Mouse (Mus musculus) hindbrain, postnatal 0 days (tissue): ENCODE data around the gene Tmem151b. TPM values are rescaled to one million over a fixed set of nuclear protein-coding genes. Genes with fewer than 3 reads are reported as not detected.

Experiments used
- ATAC-seq: fragments of 200-750 bp; cut with Nextera tagmentation; 2 replicates; pipeline ENCODE4 v1.8.0; 2017; ENCODE audit warnings: mild to moderate bottlenecking, moderate TSS enrichment, moderate library complexity
- DNase-seq: peaks from one replicate; pipeline ENCODE4 v3.0.0-alpha.2; 2015; ENCODE audit warnings: low spot score
- H3K27ac ChIP-seq: fragments of 300-500 bp; sonication (generic); 2 replicates; pipeline ENCODE4 v1.5.1; 2014; ENCODE audit warnings: mild to moderate bottlenecking
- H3K27me3 ChIP-seq: fragments of 300-500 bp; sonication (generic); 2 replicates; pipeline ENCODE4 v1.6.1; 2014; ENCODE audit warnings: low read length, mixed read lengths; ENCODE audit not compliant: insufficient read depth
- H3K36me3 ChIP-seq: fragments of 300-500 bp; sonication (generic); 2 replicates; pipeline ENCODE4 v1.6.1; 2014; ENCODE audit warnings: low read length, mixed read lengths; ENCODE audit not compliant: insufficient read depth
- H3K4me1 ChIP-seq: fragments of 300-500 bp; sonication (generic); 2 replicates; pipeline ENCODE4 v1.6.1; 2014; ENCODE audit warnings: antibody characterized with exemption, low read length, mixed read lengths; ENCODE audit not compliant: insufficient read depth
- H3K4me2 ChIP-seq: fragments of 300-500 bp; sonication (generic); 2 replicates; pipeline ENCODE4 v1.6.1; 2014; ENCODE audit warnings: low read depth, mild to moderate bottlenecking, low read length, moderate library complexity, mixed read lengths
- H3K4me3 ChIP-seq: fragments of 300-500 bp; sonication (generic); 2 replicates; pipeline ENCODE4 v1.5.1; 2014; ENCODE audit warnings: low read length
- H3K9ac ChIP-seq: fragments of 300-500 bp; sonication (generic); replicated peaks from 2 replicates; pipeline ENCODE4 v1.6.1; 2014; ENCODE audit warnings: mild to moderate bottlenecking, low read length, moderate library complexity, mixed read lengths
- H3K9me3 ChIP-seq: fragments of 300-500 bp; sonication (generic); 2 replicates; pipeline ENCODE4 v1.6.1; 2016; ENCODE audit warnings: low read length, mixed read lengths
- CTCF ChIP-seq: IDR thresholded peaks from 2 replicates; pipeline ENCODE4 v1.5.1; 2016; ENCODE audit warnings: antibody characterized with exemption, control low read depth, low read depth
- WGBS: fragments of 180-500 bp; shearing (Covaris S2); extraction: QIAGEN DNeasy Blood & Tissue Kit; methylation state at CpG from one replicate; pipeline ENCODE4 v1.1.7; 2014; 5-methylcytosine and 5-hydroxymethylcytosine counted together
- polyA plus RNA-seq: library from polyadenylated mRNA; unstranded; fragments of >200 nt; fragmentation: Nextera tagmentation; extraction: Ambion mirVana; gene quantifications from 2 replicates; pipeline ENCODE4 v1.2.1, GENCODE M21; 2015
- total RNA-seq: library from RNA; depleted of rRNA; stranded (reverse); fragments of >200 nt; gene quantifications from 2 replicates; pipeline ENCODE4 v1.2.3, GENCODE M21; 2014

The Tmem151b gene
- total and polyA plus RNA-seq, 2 experiments from 2014 or later = 29.8 to 114 TPM

- no peaks in the 10 kb centered on the region for H3K9me3 ChIP-seq
- ATAC-seq (peak; percentile 56; the same call in 1 of the 2 replicates), DNase-seq (peak; percentile 63)
- 32% methylated on average over 4 of the region's 4 CpGs for WGBS
- H3K4me3 ChIP-seq = no peak overlapping the region
- no peak overlapping the region for H3K4me2 ChIP-seq
- peak overlapping the region; percentile 65; the same call in 1 of the 2 replicates for H3K27ac ChIP-seq
- peaks cover 11% of the 10 kb centered on the region for H3K4me1 ChIP-seq
- TF ChIP-seq CTCF = no peak
- H3K36me3 ChIP-seq = no peaks in the 10 kb centered on the region
- H3K9ac ChIP-seq = no peak overlapping the region
- no peaks in the 10 kb centered on the region for H3K27me3 ChIP-seq
Measured at GRCm38 (mm10) chr17:45524961-45525360, 24.5 kb downstream of the Tmem151b start.

GRCm38 (mm10) chr17:45523263-45523662 lies 26.2 kb downstream of the Tmem151b start, which contains the start of gene Tcte1:
Gene Tcte1, plus strand, starts transcription at chr17:45523434.
- Histone ChIP-seq H3K9me3 (no peaks in the 10 kb centered on the region), H3K4me1 (peaks cover 11% of the 10 kb centered on the region), H3K4me2 (peak within 1 kb of the TSS; percentile 65), H3K27ac (peak within 1 kb of the TSS; percentile 36), H3K9ac (peak within 1 kb of the TSS; percentile 45), H3K36me3 (no peaks in the 10 kb centered on the region), H3K27me3 (no peaks in the 10 kb centered on the region), H3K4me3 (peak within 1 kb of the TSS; percentile 32)
- under 1% methylated on average over 21 of the region's 21 CpGs for WGBS
- ATAC-seq (peak; percentile 61), DNase-seq (peak; percentile 79)
- peak; percentile 21; the same call in 1 of the 2 replicates for TF ChIP-seq CTCF

GRCm38 (mm10) chr17:45520136-45520535 lies 29.3 kb downstream of the Tmem151b start:
- Histone ChIP-seq H3K4me1 (peaks cover 11% of the 10 kb centered on the region), H3K4me3 (no peak overlapping the region), H3K4me2 (no peak overlapping the region), H3K36me3 (peaks cover 3% of the 10 kb centered on the region; the same call in 1 of the 2 replicates), H3K9me3 (no peaks in the 10 kb centered on the region), H3K9ac (no peak overlapping the region), H3K27ac (peak overlapping the region; percentile 74; the same call in 1 of the 2 replicates), H3K27me3 (no peaks in the 10 kb centered on the region)
- no peak for TF ChIP-seq CTCF
- ATAC-seq (no peak), DNase-seq (no peak)
- 82% methylated on average over 11 of the region's 11 CpGs for WGBS

- Histone ChIP-seq H3K9ac (no peak overlapping the region), H3K36me3 (peaks cover 3% of the 10 kb centered on the region; the same call in 1 of the 2 replicates), H3K9me3 (no peaks in the 10 kb centered on the region), H3K4me1 (peaks cover 11% of the 10 kb centered on the region), H3K27ac (peak overlapping the region; percentile 74), H3K4me3 (no peak overlapping the region), H3K27me3 (no peaks in the 10 kb centered on the region), H3K4me2 (no peak overlapping the region)
- 74% methylated on average over 12 of the region's 12 CpGs for WGBS
- no peak for TF ChIP-seq CTCF
- ATAC-seq (peak; percentile 52), DNase-seq (peak; percentile 75)
Measured at GRCm38 (mm10) chr17:45518766-45519475, 30.6 kb downstream of the Tmem151b start.

- DNase-seq = no peak
- no peak for TF ChIP-seq CTCF
- peaks cover 3% of the 10 kb centered on the region; the same call in 1 of the 2 replicates for H3K36me3 ChIP-seq
- H3K9me3 ChIP-seq = no peaks in the 10 kb centered on the region
- H3K9ac ChIP-seq = no peak overlapping the region
- ATAC-seq = no peak
- H3K27me3 ChIP-seq = no peaks in the 10 kb centered on the region
- H3K4me1 ChIP-seq = peaks cover 6% of the 10 kb centered on the region
- H3K27ac ChIP-seq = 0 out of 2 replicates have a peak overlapping the region, but pooled peaks have one; percentile 74
- no peak overlapping the region for H3K4me2 ChIP-seq
- 92% methylated on average over 28 of the region's 28 CpGs for WGBS
- no peak overlapping the region for H3K4me3 ChIP-seq
Measured at GRCm38 (mm10) chr17:45517549-45518215, 31.8 kb downstream of the Tmem151b start.

GRCm38 (mm10) chr17:45517135-45517534 lies 32.3 kb downstream of the Tmem151b start:
- no peak for DNase-seq
- H3K27me3 ChIP-seq = no peaks in the 10 kb centered on the region
- no peak for ATAC-seq
- no peak for TF ChIP-seq CTCF
- no peak overlapping the region for H3K4me3 ChIP-seq
- H3K4me1 ChIP-seq = peaks cover under 1% of the 10 kb centered on the region; the same call in 1 of the 2 replicates
- peaks cover 3% of the 10 kb centered on the region; the same call in 1 of the 2 replicates for H3K36me3 ChIP-seq
- no peak overlapping the region for H3K4me2 ChIP-seq
- no peaks in the 10 kb centered on the region for H3K9me3 ChIP-seq
- WGBS = 91% methylated on average over 21 of the region's 21 CpGs
- H3K27ac ChIP-seq = no peak overlapping the region
- H3K9ac ChIP-seq = no peak overlapping the region
